Mouse (Mus musculus) cerebellum, adult 2 months (tissue): Measurements from ENCODE around the gene Adgrg6. TPM values are rescaled to one million over a fixed set of nuclear protein-coding genes. Genes with fewer than 3 reads are reported as not detected.

Experiments used
- DNase-seq, 2 experiments: peaks; one replicate each; pipeline ENCODE4 v3.0.0; 2021
- H3K27ac ChIP-seq: fragments of 200-500 bp; 2 replicates; pipeline ENCODE4 v1.5.1; 2012; ENCODE audit warnings: low read length, control low read depth, inconsistent platforms; ENCODE audit not compliant: insufficient read depth
- H3K27me3 ChIP-seq: fragments of 200-500 bp; 2 replicates; pipeline ENCODE4 v1.6.1; 2012; ENCODE audit warnings: inconsistent platforms, mild to moderate bottlenecking, low read length, moderate library complexity; ENCODE audit not compliant: control insufficient read depth, insufficient read depth
- H3K4me1 ChIP-seq: fragments of 200-500 bp; 2 replicates; pipeline ENCODE4 v1.6.1; 2011; ENCODE audit warnings: low read length; ENCODE audit not compliant: control insufficient read depth, insufficient read depth
- H3K4me3 ChIP-seq: fragments of 200-500 bp; replicated peaks from 2 replicates; pipeline ENCODE3; 2011; ENCODE audit warnings: mild to moderate bottlenecking, low read depth, low read length, control low read depth; ENCODE audit not compliant: insufficient read depth
- CTCF ChIP-seq: fragments of 200-500 bp; IDR thresholded peaks from 2 replicates; pipeline ENCODE4 v1.5.1; 2011; ENCODE audit warnings: low read depth, mild to moderate bottlenecking, control low read depth, low read length, moderate library complexity, borderline replicate concordance; ENCODE audit not compliant: insufficient read depth
- POLR2A ChIP-seq: fragments of 200-500 bp; IDR thresholded peaks from 2 replicates; pipeline ENCODE4 v1.6.1; 2011; ENCODE audit warnings: low read length, control low read depth, borderline replicate concordance; ENCODE audit not compliant: insufficient read depth
- WGBS: fragments of 180-500 bp; shearing (Covaris S2); methylation state at CpG from one replicate; pipeline ENCODE4 v1.1.7; 2018; 5-methylcytosine and 5-hydroxymethylcytosine counted together
- polyA plus RNA-seq: library from polyadenylated mRNA; depleted of rRNA; stranded (reverse); fragments of >200 nt; gene quantifications from 2 replicates; pipeline ENCODE4 v1.2.3, GENCODE M21; 2012; rRNA removed

Adgrg6 gene
- polyA plus RNA-seq, 1 experiment = 1.00 TPM

- 96% methylated on average over 2 of the region's 2 CpGs for WGBS
- TF ChIP-seq POLR2A (no peak), CTCF (no peak)
- H3K4me3 ChIP-seq = no peak overlapping the region
- H3K27ac ChIP-seq = no peak overlapping the region
- H3K27me3 ChIP-seq = no peaks in the 10 kb centered on the region
- no peak for DNase-seq
- no peaks in the 10 kb centered on the region for H3K4me1 ChIP-seq
Measured at GRCm38 (mm10) chr10:14363226-14363625, 182.2 kb downstream of the Adgrg6 start.

GRCm38 (mm10) chr10:14358271-14358670, 187.2 kb downstream of the Adgrg6 start:
- no peak for DNase-seq
- Histone ChIP-seq H3K4me3 (no peak overlapping the region), H3K4me1 (no peaks in the 10 kb centered on the region), H3K27me3 (no peaks in the 10 kb centered on the region), H3K27ac (no peak overlapping the region)
- WGBS = 91% methylated on average over 3 of the region's 3 CpGs
- TF ChIP-seq CTCF (no peak), POLR2A (no peak)

Other genes starting within 250 kb of the Adgrg6 start
- gene Vta1, start 159.9 kb upstream of the Adgrg6 start, polyA plus RNA-seq = 88.1 and 101 TPM in 2 replicates
- 1.4 and 1.7 TPM in 2 replicates for gene Nmbr, start 159.9 kb upstream of the Adgrg6 start, polyA plus RNA-seq
- not detected in 2 replicates for gene Gje1, start 172.6 kb upstream of the Adgrg6 start, polyA plus RNA-seq